Mouse (Mus musculus): ENCODE measurements around the gene Zfand6. TPM values are rescaled to one million over a fixed set of nuclear protein-coding genes. Genes with fewer than 3 reads are reported as not detected.

Gene Zfand6
- polyA plus RNA-seq, 1 experiment = 127 TPM

DNA sequence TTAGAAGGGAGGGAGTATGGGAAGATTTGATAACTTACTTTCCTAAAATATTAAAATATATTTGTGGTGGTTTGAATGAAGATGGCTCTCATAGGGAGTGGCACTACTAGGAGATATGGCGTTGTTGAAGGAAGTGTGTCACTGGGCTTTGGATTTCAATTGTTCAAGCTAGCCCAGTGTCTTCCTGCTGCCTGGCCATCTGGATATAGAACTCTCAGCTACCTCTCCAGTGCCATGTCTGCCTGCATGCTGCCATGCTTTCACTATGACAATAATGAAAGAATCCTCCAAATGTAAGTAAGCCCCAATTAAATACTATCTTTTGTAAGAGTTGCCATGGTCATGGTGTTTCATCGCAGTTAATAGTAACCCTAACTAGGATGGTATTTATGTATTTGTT, 40.7 kb downstream of the Zfand6 start:
- DNase-seq (ENCODE audit: low read depth) = no peak
- no peak for TF ChIP-seq CTCF (IDR thresholded peaks at IDR 0.05; ENCODE audit: borderline replicate concordance, extremely low read depth, insufficient read depth, insufficient read length)
- TF ChIP-seq POLR2A (IDR thresholded peaks at IDR 0.05; ENCODE audit: borderline replicate concordance, extremely low read depth, insufficient read depth, insufficient read length, poor library complexity, severe bottlenecking) = no peak

GRCm38 (mm10) chr7:84646256-84646655, 43.5 kb downstream of the Zfand6 start:
- DNase-seq (ENCODE audit: low read depth) = no peak
- TF ChIP-seq POLR2A (IDR thresholded peaks at IDR 0.05; ENCODE audit: borderline replicate concordance, extremely low read depth, insufficient read depth, insufficient read length, poor library complexity, severe bottlenecking) = no peak
- TF ChIP-seq CTCF (IDR thresholded peaks at IDR 0.05; ENCODE audit: borderline replicate concordance, extremely low read depth, insufficient read depth, insufficient read length) = no peak

DNA sequence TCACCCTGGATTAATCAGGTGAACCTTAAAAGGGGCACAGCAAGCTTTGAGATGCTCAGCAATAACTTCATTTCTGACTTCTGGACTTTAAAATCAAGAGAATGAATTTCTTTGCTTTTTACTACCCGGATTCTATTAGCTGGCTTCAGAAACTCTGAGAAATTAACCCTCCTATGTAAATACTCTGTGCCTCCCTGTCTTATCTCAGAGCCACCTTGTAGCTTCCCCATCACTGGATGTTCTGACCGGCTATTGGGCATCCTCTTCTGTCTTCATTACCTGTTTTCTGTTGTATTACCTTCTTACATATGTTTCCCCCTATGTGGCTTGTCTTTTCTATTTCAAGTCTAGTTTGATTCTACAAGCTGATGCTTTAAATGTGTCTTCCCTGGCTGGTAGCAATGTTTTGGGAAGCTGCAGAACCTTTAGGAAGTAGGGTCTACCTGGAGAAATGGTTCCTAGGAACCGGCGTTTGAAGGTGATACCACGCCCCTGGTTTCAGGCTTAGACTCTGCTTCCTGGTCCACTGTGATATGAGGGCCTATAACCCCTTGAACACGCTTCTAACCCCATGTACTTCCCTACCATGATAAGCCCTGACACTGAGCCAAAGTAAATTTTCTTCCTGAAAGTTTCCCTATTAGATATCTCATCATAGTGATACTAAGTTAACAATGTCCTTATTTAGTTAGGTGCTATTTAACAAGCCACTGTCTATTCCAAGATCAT, 46.3 kb downstream of the Zfand6 start:
- TF ChIP-seq POLR2A (IDR thresholded peaks at IDR 0.05; ENCODE audit: borderline replicate concordance, extremely low read depth, insufficient read depth, insufficient read length, poor library complexity, severe bottlenecking) (no peak), CTCF (IDR thresholded peaks at IDR 0.05; ENCODE audit: borderline replicate concordance, extremely low read depth, insufficient read depth, insufficient read length) (no peak)

GRCm38 (mm10) chr7:84642159-84642928, 47.4 kb downstream of the Zfand6 start:
- DNase-seq (ENCODE audit: low read depth) = no peak
- TF ChIP-seq POLR2A (IDR thresholded peaks at IDR 0.05; ENCODE audit: borderline replicate concordance, extremely low read depth, insufficient read depth, insufficient read length, poor library complexity, severe bottlenecking) = no peak
- TF ChIP-seq CTCF (IDR thresholded peaks at IDR 0.05; ENCODE audit: borderline replicate concordance, extremely low read depth, insufficient read depth, insufficient read length) = no peak

More for the DNA sequence above, 46.3 kb downstream of the Zfand6 start:
- no peak for DNase-seq (ENCODE audit: low read depth)

GRCm38 (mm10) chr7:84636939-84637338, 52.8 kb downstream of the Zfand6 start:
- TF ChIP-seq CTCF (IDR thresholded peaks at IDR 0.05; ENCODE audit: borderline replicate concordance, extremely low read depth, insufficient read depth, insufficient read length) (no peak), POLR2A (IDR thresholded peaks at IDR 0.05; ENCODE audit: borderline replicate concordance, extremely low read depth, insufficient read depth, insufficient read length, poor library complexity, severe bottlenecking) (no peak)

GRCm38 (mm10) chr7:84631878-84632277, 57.9 kb downstream of the Zfand6 start:
- TF ChIP-seq CTCF (IDR thresholded peaks at IDR 0.05; ENCODE audit: borderline replicate concordance, extremely low read depth, insufficient read depth, insufficient read length) (no peak), POLR2A (IDR thresholded peaks at IDR 0.05; ENCODE audit: borderline replicate concordance, extremely low read depth, insufficient read depth, insufficient read length, poor library complexity, severe bottlenecking) (no peak)
- DNase-seq (ENCODE audit: low read depth) = no peak

More at GRCm38 (mm10) chr7:84636939-84637338, 52.8 kb downstream of the Zfand6 start:
- no peak for DNase-seq (ENCODE audit: low read depth)

DNA sequence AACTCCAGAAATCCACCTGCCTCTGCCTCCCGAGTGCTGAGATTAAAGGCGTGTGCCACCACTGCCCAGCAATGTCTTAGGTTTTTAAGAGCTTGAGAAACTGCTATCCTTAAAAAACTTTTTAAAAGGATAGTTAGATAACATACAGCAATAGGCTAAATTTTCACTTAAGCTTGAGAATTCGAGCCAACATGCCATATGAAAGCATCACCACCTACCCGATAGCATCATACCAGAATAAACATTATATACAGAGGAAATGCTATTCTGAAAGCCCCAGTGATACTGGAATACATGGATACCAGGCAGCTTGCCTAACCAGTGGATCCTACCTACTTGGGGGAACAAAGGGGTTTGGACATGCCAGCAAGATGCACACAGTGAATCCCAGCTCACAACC, 66.0 kb downstream of the Zfand6 start:
- DNase-seq (ENCODE audit: low read depth) = no peak
- TF ChIP-seq CTCF (IDR thresholded peaks at IDR 0.05; ENCODE audit: borderline replicate concordance, extremely low read depth, insufficient read depth, insufficient read length) (no peak), POLR2A (IDR thresholded peaks at IDR 0.05; ENCODE audit: borderline replicate concordance, extremely low read depth, insufficient read depth, insufficient read length, poor library complexity, severe bottlenecking) (no peak)

- TF ChIP-seq POLR2A (IDR thresholded peaks at IDR 0.05; ENCODE audit: borderline replicate concordance, extremely low read depth, insufficient read depth, insufficient read length, poor library complexity, severe bottlenecking) (no peak), CTCF (IDR thresholded peaks at IDR 0.05; ENCODE audit: borderline replicate concordance, extremely low read depth, insufficient read depth, insufficient read length) (no peak)
- no peak for DNase-seq (ENCODE audit: low read depth)
Measured at GRCm38 (mm10) chr7:84620956-84621355, 68.8 kb downstream of the Zfand6 start.

- no peak for TF ChIP-seq POLR2A (IDR thresholded peaks at IDR 0.05; ENCODE audit: borderline replicate concordance, extremely low read depth, insufficient read depth, insufficient read length, poor library complexity, severe bottlenecking)
- no peak for DNase-seq (ENCODE audit: low read depth)
Measured at GRCm38 (mm10) chr7:84618951-84619350, 70.8 kb downstream of the Zfand6 start.

- no peak for DNase-seq (ENCODE audit: low read depth)
- TF ChIP-seq POLR2A (IDR thresholded peaks at IDR 0.05; ENCODE audit: borderline replicate concordance, extremely low read depth, insufficient read depth, insufficient read length, poor library complexity, severe bottlenecking) = no peak
- TF ChIP-seq CTCF (IDR thresholded peaks at IDR 0.05; ENCODE audit: borderline replicate concordance, extremely low read depth, insufficient read depth, insufficient read length) = no peak
Measured at GRCm38 (mm10) chr7:84612445-84612844, 77.3 kb downstream of the Zfand6 start.

- DNase-seq (ENCODE audit: low read depth) = no peak
- TF ChIP-seq CTCF (IDR thresholded peaks at IDR 0.05; ENCODE audit: borderline replicate concordance, extremely low read depth, insufficient read depth, insufficient read length) (no peak), POLR2A (IDR thresholded peaks at IDR 0.05; ENCODE audit: borderline replicate concordance, extremely low read depth, insufficient read depth, insufficient read length, poor library complexity, severe bottlenecking) (no peak)
Measured at GRCm38 (mm10) chr7:84611609-84612008, 78.2 kb downstream of the Zfand6 start.
